Comparison of ENCODE assay signal across 8 mouse cellular contexts in the genomic region with DNA sequence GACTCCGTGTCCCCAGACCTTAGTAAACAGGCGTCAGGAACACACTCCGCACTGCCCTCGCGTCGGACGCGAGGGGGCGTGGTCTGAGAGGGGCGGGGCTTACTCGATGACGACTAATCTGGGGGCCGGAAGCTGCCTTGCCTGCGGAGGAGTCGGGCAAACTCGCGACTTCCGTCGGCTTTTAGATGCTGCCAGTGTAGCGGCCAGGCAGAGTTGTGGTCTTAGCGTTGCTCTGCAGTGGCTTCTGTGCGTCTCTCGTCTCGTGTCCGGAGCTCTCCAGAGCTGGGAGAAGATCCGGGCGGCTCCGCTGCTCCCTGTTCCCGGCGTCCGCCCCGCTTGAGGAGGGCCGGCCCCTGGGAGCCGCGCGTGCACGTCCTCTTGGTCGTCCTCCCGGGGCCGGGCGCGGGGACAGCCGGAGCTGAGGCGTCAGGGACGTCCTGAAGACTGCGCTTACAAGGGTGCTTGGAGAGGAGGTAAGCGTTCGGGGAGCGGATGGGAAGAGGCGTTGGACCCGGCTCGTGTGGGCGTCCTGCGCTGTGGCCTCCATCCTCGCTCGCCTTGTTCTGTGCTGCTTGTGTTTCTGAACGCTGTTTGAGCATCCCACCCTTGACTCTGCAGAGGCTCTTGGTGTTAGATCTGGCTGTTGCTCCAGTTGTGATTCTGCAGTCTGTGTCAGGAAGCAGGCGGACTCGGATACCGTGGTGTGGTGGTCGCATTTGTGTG. TPM values are rescaled to one million over a fixed set of nuclear protein-coding genes. Genes with fewer than 3 reads are reported as not detected.
A peak's percentile ranks its signal among the peaks of the same experiment; 100 is the strongest.
DNase-seq lines count a peak whose midpoint lies in the region; ATAC-seq and TF ChIP-seq lines count a peak whose summit lies in the region.

A gene (plus strand): TSS at position 181 of the 723 bp plus-strand sequence.

- H3K36me3 ChIP-seq in E14TG2a.4 (ENCODE audit: insufficient read depth, low read length) = no peaks in the 10 kb centered on the region
- no peaks in the 10 kb centered on the region for H3K36me3 ChIP-seq in forebrain, embryonic 12.5 days (replicated peaks)
- H3K36me3 ChIP-seq in heart, postnatal 0 days (replicated peaks; ENCODE audit: control insufficient read depth, insufficient read depth, low read length) = no peaks in the 10 kb centered on the region
- no peaks in the 10 kb centered on the region for H3K36me3 ChIP-seq in liver, embryonic 16.5 days (ENCODE audit: control insufficient read depth, insufficient read depth)
- no peaks in the 10 kb centered on the region for H3K36me3 ChIP-seq in neural tube, embryonic 13.5 days
- H3K36me3 ChIP-seq in testis, adult 2 months (ENCODE audit: control insufficient read depth, insufficient read depth, low read length) = no peaks in the 10 kb centered on the region

- H3K27ac ChIP-seq in forebrain, embryonic 12.5 days = peak within 1 kb of the TSS; percentile 82
- peak within 1 kb of the TSS; percentile 94 for H3K27ac ChIP-seq in heart, postnatal 0 days (ENCODE audit: low read depth)
- peak within 1 kb of the TSS; percentile 92 for H3K27ac ChIP-seq in liver, embryonic 16.5 days (ENCODE audit: low read length)
- H3K27ac ChIP-seq in neural tube, embryonic 13.5 days (replicated peaks) = peak within 1 kb of the TSS; percentile 90
- peak within 1 kb of the TSS; percentile 92 for H3K27ac ChIP-seq in testis, adult 2 months (ENCODE audit: control insufficient read depth, insufficient read depth, low read depth, low read length)

- peak within 1 kb of the TSS; percentile 90 for H3K4me2 ChIP-seq in forebrain, embryonic 12.5 days
- peak within 1 kb of the TSS; percentile 84 for H3K4me2 ChIP-seq in heart, postnatal 0 days (ENCODE audit: low read depth, low read length)
- H3K4me2 ChIP-seq in liver, embryonic 16.5 days (ENCODE audit: low read depth, low read length) = peak within 1 kb of the TSS; percentile 91
- peak within 1 kb of the TSS; percentile 84 for H3K4me2 ChIP-seq in neural tube, embryonic 13.5 days

- H3K27me3 ChIP-seq in E14TG2a.4 (ENCODE audit: insufficient read depth, low read length) = no peaks in the 10 kb centered on the region
- H3K27me3 ChIP-seq in forebrain, embryonic 12.5 days = peaks cover 5% of the 10 kb centered on the region; the same call in 1 of the 2 replicates
- H3K27me3 ChIP-seq in heart, postnatal 0 days (ENCODE audit: control insufficient read depth, insufficient read depth, low read length) = no peaks in the 10 kb centered on the region
- H3K27me3 ChIP-seq in liver, embryonic 16.5 days (ENCODE audit: control insufficient read depth, insufficient read depth, low read depth, low read length) = no peaks in the 10 kb centered on the region
- H3K27me3 ChIP-seq in neural tube, embryonic 13.5 days = no peaks in the 10 kb centered on the region
- H3K27me3 ChIP-seq in testis, adult 2 months (ENCODE audit: control insufficient read depth, insufficient read depth, low read length) = no peaks in the 10 kb centered on the region

- peak within 1 kb of the TSS; percentile 85 for H3K9ac ChIP-seq in forebrain, embryonic 12.5 days
- peak within 1 kb of the TSS; percentile 95 for H3K9ac ChIP-seq in heart, postnatal 0 days (replicated peaks; ENCODE audit: low read depth, low read length)
- H3K9ac ChIP-seq in liver, embryonic 16.5 days (ENCODE audit: low read depth, low read length) = peak within 1 kb of the TSS; percentile 73
- peak within 1 kb of the TSS; percentile 96 for H3K9ac ChIP-seq in neural tube, embryonic 13.5 days

- peak; percentile 93 for DNase-seq in c-Kit-positive CD71-positive TER-119-positive erythroid progenitor cells, embryonic 14.5 days (ENCODE audit: low spot score)
- DNase-seq in heart, postnatal 0 days (ENCODE audit: low spot score) = peak; percentile 83
- peak; percentile 97 to 98 for DNase-seq in kidney, postnatal 4 days

- peaks cover 11% of the 10 kb centered on the region for H3K4me1 ChIP-seq in E14TG2a.4 (replicated peaks; ENCODE audit: low read depth, low read length)
- peaks cover 13% of the 10 kb centered on the region for H3K4me1 ChIP-seq in forebrain, embryonic 12.5 days
- H3K4me1 ChIP-seq in heart, postnatal 0 days (ENCODE audit: control insufficient read depth, insufficient read depth) = peaks cover 12% of the 10 kb centered on the region
- H3K4me1 ChIP-seq in liver, embryonic 16.5 days (ENCODE audit: control insufficient read depth, low read depth, low read length) = peaks cover 9% of the 10 kb centered on the region
- peaks cover 17% of the 10 kb centered on the region for H3K4me1 ChIP-seq in neural tube, embryonic 13.5 days (replicated peaks)
- peaks cover 4% of the 10 kb centered on the region for H3K4me1 ChIP-seq in testis, adult 2 months (ENCODE audit: control insufficient read depth, insufficient read depth, low read length)

- no peak for TF ChIP-seq CTCF in E14TG2a.4 (conservative IDR thresholded peaks at IDR 0.05; ENCODE audit: low read length)
- 0 out of 2 replicates have a peak, but pooled peaks have one; percentile 16 for TF ChIP-seq CTCF in heart, postnatal 0 days (IDR thresholded peaks at IDR 0.05; ENCODE audit: low read depth)
- no peak for TF ChIP-seq CTCF in testis, adult 2 months (IDR thresholded peaks at IDR 0.05; ENCODE audit: control insufficient read depth, insufficient read depth, insufficient replicate concordance, low read depth, low read length)

- WGBS in forebrain, embryonic 12.5 days = under 1% methylated on average over 61 of the region's 61 CpGs
- WGBS in heart, postnatal 0 days = under 1% methylated on average over 58 of the region's 61 CpGs
- under 1% methylated on average over 61 of the region's 61 CpGs for WGBS in liver, embryonic 16.5 days (ENCODE audit: insufficient replicate concordance)
- under 1% methylated on average over 61 of the region's 61 CpGs for WGBS in neural tube, embryonic 13.5 days

- peak; percentile 98 for TF ChIP-seq POLR2A in testis, adult 2 months (IDR thresholded peaks at IDR 0.05; ENCODE audit: control insufficient read depth, low read depth, low read length)

- no peak for TF ChIP-seq EP300 in heart, postnatal 0 days (IDR thresholded peaks at IDR 0.05; ENCODE audit: low read depth)

- no peaks in the 10 kb centered on the region for H3K9me3 ChIP-seq in E14TG2a.4 (ENCODE audit: low read length)
- no peaks in the 10 kb centered on the region for H3K9me3 ChIP-seq in forebrain, embryonic 12.5 days
- H3K9me3 ChIP-seq in heart, postnatal 0 days (replicated peaks; ENCODE audit: control insufficient read depth, low read length) = no peaks in the 10 kb centered on the region
- H3K9me3 ChIP-seq in liver, embryonic 16.5 days (replicated peaks; ENCODE audit: control insufficient read depth, low read length) = no peaks in the 10 kb centered on the region
- H3K9me3 ChIP-seq in neural tube, embryonic 13.5 days = no peaks in the 10 kb centered on the region

- H3K4me3 ChIP-seq in E14TG2a.4 (replicated peaks; ENCODE audit: low read length) = peak within 1 kb of the TSS; percentile 99
- H3K4me3 ChIP-seq in forebrain, embryonic 12.5 days (replicated peaks) = peak within 1 kb of the TSS; percentile 88
- peak within 1 kb of the TSS; percentile 99 for H3K4me3 ChIP-seq in heart, postnatal 0 days (ENCODE audit: low read depth, low read length)
- peak within 1 kb of the TSS; percentile 95 for H3K4me3 ChIP-seq in liver, embryonic 16.5 days (ENCODE audit: low read depth, low read length)
- peak within 1 kb of the TSS; percentile 100 for H3K4me3 ChIP-seq in neural tube, embryonic 13.5 days
- H3K4me3 ChIP-seq in testis, adult 2 months (ENCODE audit: control insufficient read depth, low read depth, low read length) = peak within 1 kb of the TSS; percentile 99

- peak; percentile 99 for ATAC-seq in forebrain, embryonic 12.5 days (ENCODE audit: low FRiP score)
- ATAC-seq in heart, postnatal 0 days (ENCODE audit: insufficient read depth, low read depth) = peak; percentile 100
- ATAC-seq in liver, embryonic 16.5 days (ENCODE audit: low read depth) = peak; percentile 99
- ATAC-seq in neural tube, embryonic 13.5 days (ENCODE audit: low read depth) = peak; percentile 99

RNA-seq across cellular contexts. Expression of the gene that starts here (rescaled TPM):
- polyA plus RNA-seq in forebrain, embryonic 12.5 days (2016; fragmentation: Nextera tagmentation; extraction: Ambion mirVana) = 48.1 and 49.6 TPM in 2 replicates
- total RNA-seq in heart, postnatal 0 days (2014; rRNA removed; ENCODE audit: low replicate concordance) = 3.8 and 8.6 TPM in 2 replicates
- polyA plus RNA-seq in heart, postnatal 0 days (2015; fragmentation: Nextera tagmentation; extraction: Ambion mirVana) = 16.7 and 17.4 TPM in 2 replicates
- polyA plus RNA-seq in liver, embryonic 16.5 days (2015; fragmentation: Nextera tagmentation; extraction: Ambion mirVana) = 10.2 and 11.3 TPM in 2 replicates
- polyA plus RNA-seq in neural tube, embryonic 13.5 days (2015; fragmentation: Nextera tagmentation; extraction: Ambion mirVana) = 37.9 and 44.2 TPM in 2 replicates
- polyA plus RNA-seq in testis, adult 2 months (2012; rRNA removed) = 4.3 and 5.4 TPM in 2 replicates

Comparison
In these comparisons a context has a peak if more than half of its experiments do, and no peak if none do; other contexts are left out.
1. Peak in every context shown above with its lines: DNase-seq, ATAC-seq, H3K4me3 ChIP-seq and H3K27ac ChIP-seq.